8 mouse cellular contexts compared by ENCODE assay signal in the genomic region with DNA sequence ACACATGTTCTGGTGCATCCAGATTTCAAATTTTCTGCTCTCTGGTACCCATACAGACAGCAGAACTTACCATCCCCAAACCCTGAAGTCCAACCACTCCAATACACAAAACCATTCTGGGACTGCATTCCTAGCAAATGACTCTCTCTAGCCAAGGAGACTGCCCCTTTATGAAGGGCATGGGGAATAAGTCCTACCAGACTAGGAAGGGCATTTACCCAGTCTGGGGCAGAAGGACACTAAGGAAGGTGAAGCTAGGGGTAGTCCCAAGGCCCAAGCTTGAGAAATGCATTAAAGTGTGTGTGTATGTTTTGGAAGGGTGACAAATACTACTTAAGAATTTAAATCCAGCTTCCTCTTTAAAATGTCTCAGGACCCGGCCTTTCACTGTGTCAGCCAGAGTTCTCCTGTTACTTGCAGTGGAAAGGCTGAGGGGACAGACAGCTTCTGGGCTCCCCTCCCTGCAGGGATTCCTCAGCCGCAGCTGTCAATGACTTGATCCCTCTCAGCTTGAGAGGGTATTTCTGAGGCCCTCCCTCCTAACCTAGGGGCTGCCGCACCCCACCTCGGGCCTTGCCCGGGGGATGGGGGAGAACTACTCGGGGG.
DNase-seq lines count a peak whose midpoint lies in the region; ATAC-seq and TF ChIP-seq lines count a peak whose summit lies in the region.

No protein-coding gene starts in this region.

- ATAC-seq in heart, postnatal 0 days (ENCODE audit: insufficient read depth, low read depth): peak; percentile 9
- no peak for ATAC-seq in liver, embryonic 12.5 days
- no peak for ATAC-seq in neural tube, embryonic 12.5 days (ENCODE audit: low FRiP score, low read depth)

- H3K27ac ChIP-seq in heart, postnatal 0 days (ENCODE audit: low read depth): peak overlapping the region; percentile 86
- no peak overlapping the region for H3K27ac ChIP-seq in liver, embryonic 12.5 days
- no peak overlapping the region for H3K27ac ChIP-seq in neural tube, embryonic 12.5 days

- 0 out of 2 replicates have a peak, but pooled peaks cover 5% of the 10 kb centered on the region for H3K27me3 ChIP-seq in heart, postnatal 0 days (ENCODE audit: control insufficient read depth, insufficient read depth, low read length)
- peaks cover 78% of the 10 kb centered on the region for H3K27me3 ChIP-seq in liver, embryonic 12.5 days (replicated peaks)
- peaks cover 27% of the 10 kb centered on the region for H3K27me3 ChIP-seq in neural tube, embryonic 12.5 days (replicated peaks)

- H3K4me1 ChIP-seq in heart, postnatal 0 days (ENCODE audit: control insufficient read depth, insufficient read depth): peaks cover 44% of the 10 kb centered on the region
- peaks cover 53% of the 10 kb centered on the region for H3K4me1 ChIP-seq in liver, embryonic 12.5 days
- H3K4me1 ChIP-seq in neural tube, embryonic 12.5 days: peaks cover 40% of the 10 kb centered on the region

- 1% methylated on average over 6 of the region's 6 CpGs for WGBS in heart, postnatal 0 days
- whole genome bisulfite sequencing in liver, embryonic 12.5 days (ENCODE audit: insufficient replicate concordance): 3% methylated on average over 6 of the region's 6 CpGs
- 4% methylated on average over 6 of the region's 6 CpGs for WGBS in neural tube, embryonic 12.5 days

- H3K9ac ChIP-seq in heart, postnatal 0 days (replicated peaks; ENCODE audit: low read depth, low read length): peak overlapping the region; percentile 89
- H3K9ac ChIP-seq in liver, embryonic 12.5 days: peak overlapping the region; percentile 63
- peak overlapping the region; percentile 80 for H3K9ac ChIP-seq in neural tube, embryonic 12.5 days

- peak overlapping the region; percentile 61 for H3K4me3 ChIP-seq in heart, postnatal 0 days (ENCODE audit: low read depth, low read length)
- peak overlapping the region; percentile 61 for H3K4me3 ChIP-seq in liver, embryonic 12.5 days
- peak overlapping the region; percentile 66 for H3K4me3 ChIP-seq in neural tube, embryonic 12.5 days

- H3K9me3 ChIP-seq in heart, postnatal 0 days (replicated peaks; ENCODE audit: control insufficient read depth, low read length): no peaks in the 10 kb centered on the region
- H3K9me3 ChIP-seq in liver, embryonic 12.5 days (replicated peaks): no peaks in the 10 kb centered on the region
- H3K9me3 ChIP-seq in neural tube, embryonic 12.5 days: no peaks in the 10 kb centered on the region

- peak; percentile 37 for DNase-seq in embryo, embryonic 10.5 days (ENCODE audit: low spot score)
- DNase-seq in embryo, embryonic 11 days: no peak
- peak; percentile 42 for DNase-seq in adipocyte (ENCODE audit: low spot score)
- DNase-seq in heart, postnatal 0 days (ENCODE audit: low spot score): peak; percentile 67
- no peak for DNase-seq in layer of hippocampus, postnatal 36 days
- no peak for DNase-seq in frontal cortex, adult 2 months (ENCODE audit: extremely low spot score in 1 of 2, low spot score in 1 of 2)

- H3K4me2 ChIP-seq in heart, postnatal 0 days (ENCODE audit: low read depth, low read length): peak overlapping the region; percentile 73
- peak overlapping the region; percentile 73 for H3K4me2 ChIP-seq in liver, embryonic 12.5 days
- H3K4me2 ChIP-seq in neural tube, embryonic 12.5 days (replicated peaks): peak overlapping the region; percentile 90

- TF ChIP-seq CTCF in heart, postnatal 0 days (IDR thresholded peaks at IDR 0.05; ENCODE audit: low read depth): no peak

- H3K36me3 ChIP-seq in heart, postnatal 0 days (replicated peaks; ENCODE audit: control insufficient read depth, insufficient read depth, low read length): peaks cover 10% of the 10 kb centered on the region; the same call in 1 of the 2 replicates
- H3K36me3 ChIP-seq in liver, embryonic 12.5 days: no peaks in the 10 kb centered on the region
- H3K36me3 ChIP-seq in neural tube, embryonic 12.5 days: no peaks in the 10 kb centered on the region

- TF ChIP-seq EP300 in heart, postnatal 0 days (IDR thresholded peaks at IDR 0.05; ENCODE audit: low read depth): no peak

Comparison
In these comparisons a context has a peak if more than half of its experiments do, and no peak if none do; other contexts are left out.
1. DNase-seq: peak in embryo, embryonic 10.5 days (single experiment), adipocyte (single experiment) and heart, postnatal 0 days (single experiment); none in embryo, embryonic 11 days (single experiment), layer of hippocampus, postnatal 36 days (0 of 2) and frontal cortex, adult 2 months (0 of 2).
2. Peak in every context shown above with its lines, with median percentiles within 50 percentile points of each other: H3K4me2 ChIP-seq, H3K4me3 ChIP-seq and H3K9ac ChIP-seq.